Mouse (Mus musculus): ENCODE data around the gene Babam1. TPM values are rescaled to one million over a fixed set of nuclear protein-coding genes. Genes with fewer than 3 reads are reported as not detected.
"Not testable (repeated sequence)": the region's sequence is repeated elsewhere in the genome, so short reads cannot be mapped to it uniquely, and the experiment has no call there.

Gene Babam1
- polyA plus RNA-seq, 1 experiment from 2014 or later: 106 TPM

DNA sequence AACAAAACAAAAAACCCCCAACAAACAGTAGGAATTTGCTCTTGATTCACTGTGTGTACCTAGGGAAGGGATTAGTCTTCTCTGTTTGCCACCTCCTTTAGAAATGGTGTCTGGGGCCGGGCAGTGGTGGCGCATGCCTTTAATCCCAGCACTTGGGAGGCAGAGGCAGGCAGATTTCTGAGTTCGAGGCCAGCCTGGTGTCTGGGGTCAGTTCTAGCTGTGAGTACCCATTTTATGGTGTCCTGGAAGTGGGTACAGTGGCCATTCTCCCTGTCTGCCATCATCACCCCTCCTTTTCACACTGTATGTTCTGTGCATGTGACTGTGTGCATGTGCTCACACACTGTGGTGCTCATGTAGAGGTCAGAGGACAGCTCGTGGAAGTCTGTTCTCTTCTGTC, 11.6 kb downstream of the Babam1 start:
- H3K9ac ChIP-seq (ENCODE audit: low read depth, low read length): no peak overlapping the region
- DNase-seq (ENCODE audit: low spot score): no peak
- WGBS: 96% methylated on average over 4 of the region's 4 CpGs

GRCm38 (mm10) chr8:71411535-71412273, 15.0 kb downstream of the Babam1 start:
- 43% methylated on average over 11 of the region's 11 CpGs for WGBS
- no peak for DNase-seq (ENCODE audit: low spot score)

More for the DNA sequence above, 11.6 kb downstream of the Babam1 start:
- ATAC-seq (ENCODE audit: low FRiP score): no peak
- Histone ChIP-seq H3K9me3 (ENCODE audit: control insufficient read depth, low read length) (no peaks in the 10 kb centered on the region), H3K27me3 (ENCODE audit: control insufficient read depth, insufficient read depth, low read length) (no peaks in the 10 kb centered on the region), H3K27ac (ENCODE audit: low read depth, low read length) (no peak overlapping the region), H3K4me2 (replicated peaks; ENCODE audit: low read depth, low read length) (no peak overlapping the region), H3K4me1 (replicated peaks; ENCODE audit: control insufficient read depth, insufficient read depth, low read length) (0 out of 2 replicates have a peak, but pooled peaks cover 7% of the 10 kb centered on the region), H3K4me3 (ENCODE audit: low read depth, low read length) (no peak overlapping the region), H3K36me3 (ENCODE audit: control insufficient read depth, insufficient read depth, low read length) (0 out of 2 replicates have a peak, but pooled peaks cover 3% of the 10 kb centered on the region)

DNA sequence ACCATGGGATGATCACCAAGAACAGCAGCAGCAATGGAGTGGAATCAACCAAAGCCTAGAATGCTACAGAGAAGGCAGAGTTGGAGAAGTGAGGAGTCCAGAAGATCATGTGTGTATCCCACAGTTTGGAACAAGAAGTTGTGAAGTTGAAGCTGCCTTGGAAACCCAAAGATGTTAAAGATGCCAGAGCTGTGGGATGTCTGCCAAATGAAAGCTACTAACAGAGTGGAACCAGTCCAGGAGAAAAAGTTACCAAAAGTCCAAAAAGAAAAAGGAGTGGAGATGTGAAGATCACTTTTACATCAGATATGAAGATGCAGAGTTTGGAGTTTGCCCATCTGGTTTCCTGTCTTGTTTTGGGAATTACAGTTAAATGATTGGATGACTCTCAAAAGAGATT, 25.5 kb downstream of the Babam1 start:
- DNase-seq (ENCODE audit: low spot score): no peak
- H3K9me3 ChIP-seq (ENCODE audit: control insufficient read depth, low read length): no peaks in the 10 kb centered on the region
- no peaks in the 10 kb centered on the region for H3K36me3 ChIP-seq (ENCODE audit: control insufficient read depth, insufficient read depth, low read length)
- no peak overlapping the region for H3K4me2 ChIP-seq (replicated peaks; ENCODE audit: low read depth, low read length)
- H3K4me3 ChIP-seq (ENCODE audit: low read depth, low read length): no peak overlapping the region
- H3K27me3 ChIP-seq (ENCODE audit: control insufficient read depth, insufficient read depth, low read length): no peaks in the 10 kb centered on the region
- no peak overlapping the region for H3K27ac ChIP-seq (ENCODE audit: low read depth, low read length)
- no peak overlapping the region for H3K9ac ChIP-seq (ENCODE audit: low read depth, low read length)
- no peaks in the 10 kb centered on the region for H3K4me1 ChIP-seq (replicated peaks; ENCODE audit: control insufficient read depth, insufficient read depth, low read length)
- no peak for ATAC-seq (ENCODE audit: low FRiP score)

More at GRCm38 (mm10) chr8:71411535-71412273, 15.0 kb downstream of the Babam1 start:
- H3K4me2 ChIP-seq (replicated peaks; ENCODE audit: low read depth, low read length): no peak overlapping the region
- H3K27ac ChIP-seq (ENCODE audit: low read depth, low read length): no peak overlapping the region
- H3K27me3 ChIP-seq (ENCODE audit: control insufficient read depth, insufficient read depth, low read length): no peaks in the 10 kb centered on the region
- H3K4me3 ChIP-seq (ENCODE audit: low read depth, low read length): no peak overlapping the region
- H3K9me3 ChIP-seq (ENCODE audit: control insufficient read depth, low read length): no peaks in the 10 kb centered on the region
- 0 out of 2 replicates have a peak, but pooled peaks cover 2% of the 10 kb centered on the region for H3K4me1 ChIP-seq (replicated peaks; ENCODE audit: control insufficient read depth, insufficient read depth, low read length)
- ATAC-seq (ENCODE audit: low FRiP score): no peak
- no peak overlapping the region for H3K9ac ChIP-seq (ENCODE audit: low read depth, low read length)
- H3K36me3 ChIP-seq (ENCODE audit: control insufficient read depth, insufficient read depth, low read length): 0 out of 2 replicates have a peak, but pooled peaks cover 3% of the 10 kb centered on the region

DNA sequence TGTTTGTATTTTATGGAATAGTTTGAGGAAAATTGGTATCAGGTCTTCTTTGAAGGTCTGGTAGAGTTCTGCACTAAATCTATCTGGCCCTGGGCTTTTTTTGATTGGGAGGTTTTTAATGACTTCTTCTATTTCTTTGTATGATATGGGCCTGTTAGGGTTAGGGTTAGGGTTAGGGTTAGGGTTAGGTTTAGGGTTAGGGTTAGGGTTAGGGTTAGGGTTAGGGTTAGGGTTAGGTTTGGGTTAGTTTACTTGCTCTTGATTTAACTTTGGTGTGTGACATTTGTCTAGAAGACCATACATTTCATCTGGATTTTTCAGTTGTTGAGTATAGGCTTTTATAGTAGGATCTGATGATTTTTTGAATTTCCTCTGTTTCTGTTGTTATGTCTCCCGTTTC, 36.3 kb downstream of the Babam1 start:
- not testable (repeated sequence) for H3K9ac ChIP-seq (ENCODE audit: low read depth, low read length); H3K4me3 ChIP-seq (ENCODE audit: low read depth, low read length); H3K27ac ChIP-seq (ENCODE audit: low read depth, low read length); H3K36me3 ChIP-seq (ENCODE audit: control insufficient read depth, insufficient read depth, low read length); ATAC-seq (ENCODE audit: low FRiP score); DNase-seq (ENCODE audit: low spot score); H3K27me3 ChIP-seq (ENCODE audit: control insufficient read depth, insufficient read depth, low read length); H3K4me2 ChIP-seq (replicated peaks; ENCODE audit: low read depth, low read length); H3K9me3 ChIP-seq (ENCODE audit: control insufficient read depth, low read length); H3K4me1 ChIP-seq (replicated peaks; ENCODE audit: control insufficient read depth, insufficient read depth, low read length)
- WGBS: 79% methylated on average over 1 of the region's 1 CpGs

GRCm38 (mm10) chr8:71437041-71437440, 40.4 kb downstream of the Babam1 start:
- WGBS: 63% methylated on average over 3 of the region's 3 CpGs
- Histone ChIP-seq H3K36me3 (ENCODE audit: control insufficient read depth, insufficient read depth, low read length) (no peaks in the 10 kb centered on the region), H3K27ac (ENCODE audit: low read depth, low read length) (no peak overlapping the region), H3K9me3 (ENCODE audit: control insufficient read depth, low read length) (no peaks in the 10 kb centered on the region), H3K4me3 (ENCODE audit: low read depth, low read length) (no peak overlapping the region), H3K9ac (ENCODE audit: low read depth, low read length) (no peak overlapping the region), H3K4me2 (replicated peaks; ENCODE audit: low read depth, low read length) (no peak overlapping the region), H3K27me3 (ENCODE audit: control insufficient read depth, insufficient read depth, low read length) (no peaks in the 10 kb centered on the region), H3K4me1 (replicated peaks; ENCODE audit: control insufficient read depth, insufficient read depth, low read length) (no peaks in the 10 kb centered on the region)
- no peak for DNase-seq (ENCODE audit: low spot score)
- no peak for ATAC-seq (ENCODE audit: low FRiP score)

DNA sequence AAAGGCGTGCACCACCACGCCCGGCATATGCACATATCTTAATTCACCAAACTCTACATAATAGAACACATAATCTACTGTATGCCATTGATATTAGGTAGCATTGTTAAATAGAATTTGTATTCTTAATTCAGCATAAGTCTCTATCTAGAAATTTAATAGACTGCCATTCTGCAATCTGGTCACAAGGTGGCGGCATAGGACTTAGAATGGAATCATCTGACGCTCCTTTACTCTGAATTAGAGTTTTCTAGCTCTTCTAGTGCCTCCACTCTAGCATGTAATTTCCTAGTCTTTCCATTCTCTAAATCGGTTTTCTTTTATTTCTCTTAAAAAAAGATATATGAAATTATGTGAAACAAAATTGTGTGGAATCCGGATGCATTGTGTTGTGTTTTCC, 44.7 kb downstream of the Babam1 start:
- Histone ChIP-seq H3K4me3 (ENCODE audit: low read depth, low read length) (no peak overlapping the region), H3K4me2 (replicated peaks; ENCODE audit: low read depth, low read length) (no peak overlapping the region), H3K4me1 (replicated peaks; ENCODE audit: control insufficient read depth, insufficient read depth, low read length) (no peaks in the 10 kb centered on the region), H3K9ac (ENCODE audit: low read depth, low read length) (no peak overlapping the region), H3K27ac (ENCODE audit: low read depth, low read length) (no peak overlapping the region), H3K36me3 (ENCODE audit: control insufficient read depth, insufficient read depth, low read length) (no peaks in the 10 kb centered on the region), H3K9me3 (ENCODE audit: control insufficient read depth, low read length) (no peaks in the 10 kb centered on the region), H3K27me3 (ENCODE audit: control insufficient read depth, insufficient read depth, low read length) (no peaks in the 10 kb centered on the region)
- ATAC-seq (ENCODE audit: low FRiP score): no peak
- WGBS: 2% methylated on average over 7 of the region's 7 CpGs
- peak; percentile 81 for DNase-seq (ENCODE audit: low spot score)

- Histone ChIP-seq H3K9ac (ENCODE audit: low read depth, low read length) (no peak overlapping the region), H3K27me3 (ENCODE audit: control insufficient read depth, insufficient read depth, low read length) (no peaks in the 10 kb centered on the region), H3K4me2 (replicated peaks; ENCODE audit: low read depth, low read length) (no peak overlapping the region), H3K4me3 (ENCODE audit: low read depth, low read length) (no peak overlapping the region), H3K36me3 (ENCODE audit: control insufficient read depth, insufficient read depth, low read length) (no peaks in the 10 kb centered on the region), H3K27ac (ENCODE audit: low read depth, low read length) (no peak overlapping the region), H3K9me3 (ENCODE audit: control insufficient read depth, low read length) (no peaks in the 10 kb centered on the region), H3K4me1 (replicated peaks; ENCODE audit: control insufficient read depth, insufficient read depth, low read length) (no peaks in the 10 kb centered on the region)
- no peak for ATAC-seq (ENCODE audit: low FRiP score)
- 86% methylated on average over 7 of the region's 7 CpGs for WGBS
- DNase-seq (ENCODE audit: low spot score): no peak
Observed at GRCm38 (mm10) chr8:71445096-71445495, 48.4 kb downstream of the Babam1 start.

GRCm38 (mm10) chr8:71451337-71451736, 54.7 kb downstream of the Babam1 start:
- H3K4me2 ChIP-seq (replicated peaks; ENCODE audit: low read depth, low read length): no peak overlapping the region
- H3K4me3 ChIP-seq (ENCODE audit: low read depth, low read length): no peak overlapping the region
- no peaks in the 10 kb centered on the region for H3K27me3 ChIP-seq (ENCODE audit: control insufficient read depth, insufficient read depth, low read length)
- 67% methylated on average over 4 of the region's 4 CpGs for WGBS
- ATAC-seq (ENCODE audit: low FRiP score) (no peak), DNase-seq (ENCODE audit: low spot score) (no peak)
- no peaks in the 10 kb centered on the region for H3K4me1 ChIP-seq (replicated peaks; ENCODE audit: control insufficient read depth, insufficient read depth, low read length)
- no peak overlapping the region for H3K9ac ChIP-seq (ENCODE audit: low read depth, low read length)
- H3K27ac ChIP-seq (ENCODE audit: low read depth, low read length): no peak overlapping the region
- no peaks in the 10 kb centered on the region for H3K36me3 ChIP-seq (ENCODE audit: control insufficient read depth, insufficient read depth, low read length)
- no peaks in the 10 kb centered on the region for H3K9me3 ChIP-seq (ENCODE audit: control insufficient read depth, low read length)

DNA sequence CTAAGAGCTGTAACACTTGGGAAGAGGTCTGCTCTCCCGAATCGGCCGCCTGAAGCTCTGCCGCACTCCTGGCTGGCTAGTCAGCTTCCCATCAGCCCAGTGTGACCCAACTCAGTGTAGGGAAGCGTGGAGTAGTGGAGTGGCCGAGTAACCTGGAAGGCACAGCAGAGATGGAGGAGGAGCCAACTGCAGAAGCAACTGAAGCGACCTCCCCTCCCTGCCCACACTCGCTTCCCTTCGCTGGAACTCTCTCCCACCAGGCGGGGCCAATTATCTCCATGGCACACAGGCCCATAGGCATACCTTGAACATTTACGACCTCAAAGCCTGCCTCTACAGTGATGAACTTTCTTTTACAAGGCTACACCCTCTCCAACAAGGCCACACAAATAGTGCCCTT, 55.1 kb downstream of the Babam1 start:
- Histone ChIP-seq H3K4me2 (replicated peaks; ENCODE audit: low read depth, low read length) (no peak overlapping the region), H3K27me3 (ENCODE audit: control insufficient read depth, insufficient read depth, low read length) (no peaks in the 10 kb centered on the region), H3K4me3 (ENCODE audit: low read depth, low read length) (no peak overlapping the region), H3K27ac (ENCODE audit: low read depth, low read length) (no peak overlapping the region), H3K4me1 (replicated peaks; ENCODE audit: control insufficient read depth, insufficient read depth, low read length) (no peaks in the 10 kb centered on the region), H3K36me3 (ENCODE audit: control insufficient read depth, insufficient read depth, low read length) (no peaks in the 10 kb centered on the region), H3K9ac (ENCODE audit: low read depth, low read length) (no peak overlapping the region), H3K9me3 (ENCODE audit: control insufficient read depth, low read length) (no peaks in the 10 kb centered on the region)
- WGBS: 49% methylated on average over 11 of the region's 11 CpGs
- no peak for DNase-seq (ENCODE audit: low spot score)
- no peak for ATAC-seq (ENCODE audit: low FRiP score)

Measured in hindbrain, embryonic 11.5 days (tissue).